Mouse (Mus musculus) limb, embryonic 11.5 days (tissue): Measurements from ENCODE around the gene Gpr39. TPM values are rescaled to one million over a fixed set of nuclear protein-coding genes. Genes with fewer than 3 reads are reported as not detected.
"Not testable (repeated sequence)": the region's sequence is repeated elsewhere in the genome, so short reads cannot be mapped to it uniquely, and the experiment has no call there.

Experiments used
- ATAC-seq: fragments of 200-750 bp; cut with Nextera tagmentation; 2 replicates; pipeline ENCODE4 v1.8.0; 2017; ENCODE audit warnings: low read depth; ENCODE audit not compliant: insufficient number of reproducible peaks, low FRiP score, low TSS enrichment
- DNase-seq: peaks from one replicate; pipeline ENCODE4 v3.0.0-alpha.2; 2015; ENCODE audit warnings: low spot score
- H3K27ac ChIP-seq: fragments of 300-500 bp; sonication (generic); replicated peaks from 2 replicates; pipeline ENCODE4 v1.5.1; 2014; ENCODE audit warnings: low read depth, mild to moderate bottlenecking, low read length
- H3K27me3 ChIP-seq: fragments of 300-500 bp; sonication (generic); 2 replicates; pipeline ENCODE4 v1.6.1; 2014; ENCODE audit warnings: mild to moderate bottlenecking, low read length, mixed read lengths; ENCODE audit not compliant: control insufficient read depth, insufficient read depth
- H3K36me3 ChIP-seq: fragments of 300-500 bp; sonication (generic); 2 replicates; pipeline ENCODE4 v1.6.1; 2014; ENCODE audit warnings: mild to moderate bottlenecking, low read length, moderate library complexity, mixed read lengths; ENCODE audit not compliant: control insufficient read depth, insufficient read depth
- H3K4me1 ChIP-seq: fragments of 300-500 bp; sonication (generic); 2 replicates; pipeline ENCODE4 v1.6.1; 2014; ENCODE audit warnings: low read length, mixed read lengths; ENCODE audit not compliant: control insufficient read depth, insufficient read depth
- H3K4me2 ChIP-seq: fragments of 300-500 bp; sonication (generic); 2 replicates; pipeline ENCODE4 v1.6.1; 2014; ENCODE audit warnings: low read depth, mild to moderate bottlenecking, moderate library complexity; ENCODE audit not compliant: severe bottlenecking
- H3K4me3 ChIP-seq: fragments of 300-500 bp; sonication (generic); 2 replicates; pipeline ENCODE4 v1.5.1; 2014; ENCODE audit warnings: low read depth, low read length
- H3K9ac ChIP-seq: fragments of 300-500 bp; sonication (generic); 2 replicates; pipeline ENCODE4 v1.6.1; 2014; ENCODE audit warnings: mild to moderate bottlenecking, low read length
- H3K9me3 ChIP-seq: fragments of 300-500 bp; sonication (generic); 2 replicates; pipeline ENCODE4 v1.6.1; 2016; ENCODE audit warnings: low read length; ENCODE audit not compliant: control insufficient read depth
- WGBS: fragments of 180-500 bp; shearing (Covaris S2); extraction: QIAGEN DNeasy Blood & Tissue Kit; methylation state at CpG from one replicate; pipeline ENCODE4 v1.1.7; 2014; 5-methylcytosine and 5-hydroxymethylcytosine counted together
- polyA plus RNA-seq: library from polyadenylated mRNA; unstranded; fragments of >200 nt; fragmentation: Nextera tagmentation; extraction: Ambion mirVana; gene quantifications from 2 replicates; pipeline ENCODE4 v1.2.1, GENCODE M21; 2014

Gpr39 gene
- polyA plus RNA-seq, result 0.17 TPM in 1 of 2 replicates, not detected in the other

GRCm38 (mm10) chr1:125676790-125677273, at the start of gene Gpr39:
Gpr39 (plus strand) TSS chr1:125676995.
- H3K9me3 ChIP-seq, result no peaks in the 10 kb centered on the region
- no peaks in the 10 kb centered on the region for H3K4me1 ChIP-seq
- DNase-seq (no peak), ATAC-seq (peak; percentile 47; the same call in 1 of the 2 replicates)
- 53% methylated on average over 15 of the region's 15 CpGs for WGBS
- H3K9ac ChIP-seq, result no peak within 1 kb of the TSS
- no peaks in the 10 kb centered on the region for H3K27me3 ChIP-seq
- no peak within 1 kb of the TSS for H3K27ac ChIP-seq
- no peak within 1 kb of the TSS for H3K4me3 ChIP-seq
- no peaks in the 10 kb centered on the region for H3K36me3 ChIP-seq
- no peak within 1 kb of the TSS for H3K4me2 ChIP-seq

GRCm38 (mm10) chr1:125639501-125640253, 37.1 kb upstream of the Gpr39 start:
- no peak overlapping the region for H3K4me3 ChIP-seq
- DNase-seq (no peak), ATAC-seq (no peak)
- H3K9me3 ChIP-seq, result no peaks in the 10 kb centered on the region
- H3K4me1 ChIP-seq, result no peaks in the 10 kb centered on the region
- H3K36me3 ChIP-seq, result no peaks in the 10 kb centered on the region
- no peak overlapping the region for H3K4me2 ChIP-seq
- WGBS, result 79% methylated on average over 8 of the region's 8 CpGs
- no peak overlapping the region for H3K9ac ChIP-seq
- H3K27ac ChIP-seq, result no peak overlapping the region
- H3K27me3 ChIP-seq, result no peaks in the 10 kb centered on the region

- ATAC-seq (no peak), DNase-seq (no peak)
- no peak overlapping the region for H3K27ac ChIP-seq
- no peak overlapping the region for H3K4me2 ChIP-seq
- H3K4me1 ChIP-seq, result no peaks in the 10 kb centered on the region
- no peak overlapping the region for H3K4me3 ChIP-seq
- H3K9me3 ChIP-seq, result no peaks in the 10 kb centered on the region
- no peaks in the 10 kb centered on the region for H3K36me3 ChIP-seq
- H3K27me3 ChIP-seq, result no peaks in the 10 kb centered on the region
- H3K9ac ChIP-seq, result no peak overlapping the region
- 57% methylated on average over 1 of the region's 1 CpGs for WGBS
Observed at GRCm38 (mm10) chr1:125643643-125644042, 33.2 kb upstream of the Gpr39 start.

GRCm38 (mm10) chr1:125646816-125647215, 30.0 kb upstream of the Gpr39 start:
- WGBS, result 89% methylated on average over 2 of the region's 2 CpGs
- not testable (repeated sequence) for H3K9me3 ChIP-seq, ATAC-seq, H3K4me3 ChIP-seq, H3K27me3 ChIP-seq, H3K9ac ChIP-seq, DNase-seq, H3K36me3 ChIP-seq, H3K4me1 ChIP-seq, H3K4me2 ChIP-seq, H3K27ac ChIP-seq

GRCm38 (mm10) chr1:125648011-125648410, 28.8 kb upstream of the Gpr39 start:
- 89% methylated on average over 4 of the region's 4 CpGs for WGBS
- ATAC-seq (no peak), DNase-seq (no peak)
- no peaks in the 10 kb centered on the region for H3K9me3 ChIP-seq
- H3K9ac ChIP-seq, result no peak overlapping the region
- no peak overlapping the region for H3K4me3 ChIP-seq
- H3K36me3 ChIP-seq, result no peaks in the 10 kb centered on the region
- H3K4me2 ChIP-seq, result no peak overlapping the region
- no peaks in the 10 kb centered on the region for H3K27me3 ChIP-seq
- H3K4me1 ChIP-seq, result no peaks in the 10 kb centered on the region
- H3K27ac ChIP-seq, result no peak overlapping the region

GRCm38 (mm10) chr1:125649056-125649455, 27.7 kb upstream of the Gpr39 start:
- DNase-seq (no peak), ATAC-seq (no peak)
- Histone ChIP-seq H3K9ac (no peak overlapping the region), H3K4me1 (no peaks in the 10 kb centered on the region), H3K9me3 (no peaks in the 10 kb centered on the region), H3K27ac (no peak overlapping the region), H3K27me3 (no peaks in the 10 kb centered on the region), H3K36me3 (no peaks in the 10 kb centered on the region), H3K4me2 (no peak overlapping the region), H3K4me3 (no peak overlapping the region)
- 95% methylated on average over 3 of the region's 3 CpGs for WGBS

- Histone ChIP-seq H3K9ac (no peak overlapping the region), H3K4me2 (no peak overlapping the region), H3K4me1 (no peaks in the 10 kb centered on the region), H3K36me3 (no peaks in the 10 kb centered on the region), H3K9me3 (no peaks in the 10 kb centered on the region), H3K4me3 (no peak overlapping the region), H3K27me3 (no peaks in the 10 kb centered on the region), H3K27ac (no peak overlapping the region)
- DNase-seq, result no peak
- WGBS, result 78% methylated on average over 1 of the region's 1 CpGs
- ATAC-seq, result no peak
Observed at GRCm38 (mm10) chr1:125652836-125653594, 23.8 kb upstream of the Gpr39 start.

- ATAC-seq (no peak), DNase-seq (no peak)
- H3K27ac ChIP-seq, result no peak overlapping the region
- no peak overlapping the region for H3K4me3 ChIP-seq
- no peaks in the 10 kb centered on the region for H3K27me3 ChIP-seq
- no peak overlapping the region for H3K9ac ChIP-seq
- H3K4me2 ChIP-seq, result no peak overlapping the region
- no peaks in the 10 kb centered on the region for H3K4me1 ChIP-seq
- no peaks in the 10 kb centered on the region for H3K36me3 ChIP-seq
- WGBS, result 85% methylated on average over 5 of the region's 5 CpGs
- H3K9me3 ChIP-seq, result no peaks in the 10 kb centered on the region
Observed at GRCm38 (mm10) chr1:125657416-125657815, 19.4 kb upstream of the Gpr39 start.
